Mouse (Mus musculus) gastrocnemius, adult 2 months (tissue): Measurements from ENCODE around the gene BC049715. TPM values are rescaled to one million over a fixed set of nuclear protein-coding genes. Genes with fewer than 3 reads are reported as not detected.

ENCODE experiments used
- DNase-seq: peaks from one replicate; pipeline ENCODE4 v3.0.0; 2022
- H3K27ac ChIP-seq: fragments of 200-600 bp; 2 replicates; pipeline ENCODE4 v1.8.1; 2022; ENCODE audit warnings: mild to moderate bottlenecking
- H3K4me3 ChIP-seq: fragments of 200-600 bp; 2 replicates; pipeline ENCODE4 v1.8.1; 2022; ENCODE audit warnings: mild to moderate bottlenecking, moderate library complexity
- CTCF ChIP-seq: fragments of 200-600 bp; IDR thresholded peaks from 2 replicates; pipeline ENCODE4 v1.8.1; 2022; ENCODE audit warnings: antibody characterized with exemption, mild to moderate bottlenecking, moderate library complexity
- intact Hi-C: fragments of 180-260 bp; cut with DNase I; formaldehyde crosslinking; loops from one replicate; pipeline ENCODE4 v1.15.1; 2025
- total RNA-seq, 2 experiments: library from RNA; stranded (reverse); gene quantifications; 2 replicates each; pipeline ENCODE4 v1.2.3; 2021

Gene BC049715
- total RNA-seq, 2 experiments from 2014 or later = 0.28 TPM; not detected in 1

DNA sequence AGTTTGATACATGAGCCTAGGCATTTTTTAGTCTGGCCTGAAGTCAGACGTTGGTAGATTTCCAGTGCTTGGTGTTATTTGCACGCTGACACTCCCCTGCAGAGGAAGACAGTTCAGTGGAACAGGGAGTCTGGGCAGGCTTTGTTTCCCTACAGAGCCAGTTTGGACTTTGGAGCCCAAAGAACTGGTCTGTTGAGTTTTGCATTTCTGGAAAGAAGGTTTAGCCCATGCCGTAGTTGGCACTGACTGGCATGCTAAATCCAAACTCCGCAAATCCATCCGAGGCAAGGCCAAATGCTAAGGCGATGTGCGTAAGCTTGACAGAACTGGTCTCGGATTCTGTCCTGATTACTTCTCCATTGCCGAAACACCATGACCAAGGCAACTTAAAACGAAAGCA is 16.2 kb upstream of the BC049715 start:
- no peak for DNase-seq
- Histone ChIP-seq H3K4me3 (no peak overlapping the region), H3K27ac (no peak overlapping the region)
- no peak for TF ChIP-seq CTCF
- intact Hi-C loops = no loop called here

DNA sequence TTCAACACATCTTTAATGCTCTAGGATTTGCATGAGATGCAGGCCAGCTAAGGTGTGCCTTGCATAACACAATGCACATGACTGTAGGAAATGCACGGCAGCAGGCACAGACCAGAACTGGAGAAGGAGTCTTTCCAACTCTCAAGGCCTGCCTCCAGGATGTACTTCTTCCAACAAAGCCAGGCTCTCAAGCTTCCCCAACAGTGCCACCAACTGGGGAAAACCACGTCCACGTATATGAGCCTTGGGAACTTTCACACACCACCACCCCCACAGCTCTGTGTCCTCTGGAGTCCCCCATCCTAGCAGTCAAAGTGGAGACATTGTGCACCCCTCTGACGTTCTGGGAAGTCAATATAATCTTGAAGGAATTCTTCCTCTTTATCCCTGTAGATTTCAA is 14.3 kb upstream of the BC049715 start:
- no peak overlapping the region for H3K4me3 ChIP-seq
- H3K27ac ChIP-seq = no peak overlapping the region
- intact Hi-C loops = no loop called here
- no peak; the same call in 1 of the 2 replicates for TF ChIP-seq CTCF
- no peak for DNase-seq

DNA sequence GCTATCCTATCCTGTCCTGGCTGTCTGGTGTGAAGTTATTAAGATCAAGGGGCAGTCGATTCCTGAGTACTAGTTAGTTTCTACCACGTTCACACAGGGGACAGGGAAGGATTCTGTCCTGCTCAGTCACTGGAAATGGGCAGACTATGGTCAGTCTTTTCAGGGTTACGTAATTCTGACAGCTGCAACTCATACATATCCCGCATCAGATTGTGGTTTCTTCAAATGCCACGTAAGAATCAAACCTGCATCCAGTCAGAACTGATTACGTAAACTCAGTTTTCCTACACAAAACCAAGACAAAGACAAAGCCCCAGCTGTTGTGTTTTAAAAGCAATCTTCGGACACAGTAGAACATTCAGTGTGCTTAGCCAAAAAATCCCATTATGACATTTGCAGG is 12.0 kb upstream of the BC049715 start:
- no peak for TF ChIP-seq CTCF
- DNase-seq = no peak
- intact Hi-C loops = no loop called here
- no peak overlapping the region for H3K27ac ChIP-seq
- H3K4me3 ChIP-seq = no peak overlapping the region

DNA sequence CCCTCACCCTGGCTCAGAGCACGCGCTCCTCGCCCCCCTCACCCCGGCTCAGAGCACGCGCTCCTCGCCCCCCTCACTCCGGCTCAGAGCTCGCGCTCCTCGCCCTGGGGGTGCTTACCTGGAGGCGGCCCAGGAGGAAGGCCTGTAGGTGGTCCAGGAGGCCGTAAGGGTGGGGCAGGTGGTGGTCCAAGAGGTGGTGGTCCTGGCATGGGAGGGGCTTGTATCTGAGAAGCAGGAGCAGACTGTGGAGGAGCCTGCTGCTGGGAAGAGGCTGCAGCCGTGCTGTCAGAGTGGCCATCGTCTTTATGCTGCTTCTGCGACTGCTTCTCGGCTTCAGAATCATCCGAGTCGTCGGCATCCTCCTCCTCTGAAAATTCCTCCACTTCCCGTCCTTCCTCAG is 10.6 kb upstream of the BC049715 start:
- no peak for DNase-seq
- Histone ChIP-seq H3K27ac (no peak overlapping the region), H3K4me3 (no peak overlapping the region)
- intact Hi-C loops = no loop called here
- TF ChIP-seq CTCF = no peak

DNA sequence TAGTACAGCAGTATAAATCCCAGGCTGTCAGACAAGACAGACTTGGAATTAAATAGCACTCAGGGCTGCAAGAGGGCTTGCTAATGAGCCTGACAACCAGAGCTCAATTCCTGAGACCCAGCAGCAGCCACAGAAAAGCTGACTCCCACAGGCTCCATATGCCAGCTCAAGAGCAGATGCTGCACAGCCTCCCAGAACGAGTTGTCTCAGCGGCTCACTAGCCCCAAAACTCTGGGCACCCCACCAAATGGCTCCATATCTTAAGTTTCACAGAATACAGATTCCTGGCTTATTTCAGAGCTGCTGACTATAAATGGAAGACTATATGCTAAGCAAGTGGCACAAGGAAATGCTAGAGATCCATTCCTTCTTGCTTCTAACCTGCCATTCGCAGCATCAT is 9.9 kb upstream of the BC049715 start:
- TF ChIP-seq CTCF = no peak
- Histone ChIP-seq H3K4me3 (no peak overlapping the region), H3K27ac (no peak overlapping the region)
- intact Hi-C loops = no loop called here
- no peak for DNase-seq

DNA sequence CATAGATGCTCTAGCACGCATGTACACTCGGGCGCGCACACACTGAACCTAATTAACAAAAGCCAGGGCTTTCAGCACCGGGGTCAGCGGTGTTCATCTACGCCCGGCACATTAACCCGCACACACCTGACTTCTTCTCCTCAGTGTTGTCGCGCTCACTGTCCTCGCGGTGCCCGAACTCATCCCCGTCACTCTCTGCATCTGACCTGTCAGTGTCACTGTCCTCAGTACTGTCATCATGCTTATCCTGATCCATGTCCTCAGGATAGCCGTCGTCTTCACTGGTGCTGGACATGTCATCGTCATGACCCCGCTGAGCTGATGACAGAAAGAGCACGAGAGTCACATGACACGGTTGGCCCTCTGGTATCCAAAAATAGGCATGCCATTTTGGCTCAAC is 7.0 kb upstream of the BC049715 start:
- intact Hi-C loops = no loop called here
- Histone ChIP-seq H3K4me3 (no peak overlapping the region), H3K27ac (no peak overlapping the region)
- DNase-seq = no peak
- no peak for TF ChIP-seq CTCF

DNA sequence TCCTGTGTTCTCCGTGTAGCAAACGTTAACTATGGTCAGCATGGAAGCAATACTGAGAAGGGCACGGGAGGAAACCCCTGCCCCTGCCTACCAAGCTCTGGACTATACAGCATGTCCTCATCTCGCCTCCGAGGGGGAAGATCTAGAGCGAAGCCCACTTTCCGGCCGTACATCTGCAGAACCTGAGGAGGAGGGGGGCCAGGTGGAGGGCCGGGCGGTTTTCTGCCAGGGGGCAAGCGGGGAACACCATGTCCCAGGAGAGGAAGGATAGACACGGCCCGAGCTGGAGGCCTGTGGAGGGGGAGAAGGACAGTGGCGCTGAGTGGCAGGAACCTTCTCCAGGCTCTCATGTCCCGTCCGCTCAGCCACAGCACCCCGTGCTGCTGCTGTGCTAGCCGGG is 6.3 kb upstream of the BC049715 start:
- no peak overlapping the region for H3K4me3 ChIP-seq
- intact Hi-C loops = no loop called here
- TF ChIP-seq CTCF = no peak
- no peak for DNase-seq
- H3K27ac ChIP-seq = no peak overlapping the region

DNA sequence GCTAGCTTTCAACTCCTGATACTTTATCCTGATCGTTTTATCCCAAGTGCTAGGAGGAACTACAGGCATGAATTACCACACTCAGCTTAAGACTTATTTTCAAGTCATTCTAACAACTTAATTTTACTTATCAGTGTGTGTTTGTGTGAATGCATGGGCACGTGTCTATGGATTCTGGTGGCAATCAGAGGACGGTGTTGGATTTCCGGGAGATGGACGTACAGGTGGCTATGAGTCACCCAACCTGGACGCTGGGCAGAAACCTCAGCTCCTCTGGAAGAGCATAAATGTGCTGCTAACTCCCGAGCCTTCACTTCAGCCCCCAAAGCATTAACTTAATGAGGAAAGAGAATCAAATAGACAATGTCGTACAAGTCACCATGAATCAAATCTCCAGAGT is 2.4 kb upstream of the BC049715 start:
- intact Hi-C loops = no loop called here
- DNase-seq = no peak
- no peak overlapping the region for H3K4me3 ChIP-seq

DNA sequence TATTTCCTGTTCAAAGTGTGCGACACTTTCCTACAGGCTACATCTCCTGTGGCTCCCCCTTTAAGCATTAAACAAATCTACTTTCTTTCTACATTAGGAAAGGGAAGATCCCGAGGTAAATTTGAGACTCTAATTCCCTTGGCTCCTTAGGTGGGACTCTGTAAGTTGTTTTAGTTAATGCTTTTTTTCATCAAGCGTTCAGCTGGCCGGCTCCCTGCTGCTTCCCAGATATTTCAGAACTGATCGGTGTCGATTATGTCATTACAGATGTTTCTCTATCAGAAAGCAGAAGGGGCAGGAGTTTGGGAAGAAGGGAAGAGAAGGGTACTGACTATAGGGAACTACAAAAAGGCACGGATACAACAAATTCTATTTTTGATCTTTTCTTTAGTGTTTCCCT is 310 bp upstream of the BC049715 start:
- no peak for TF ChIP-seq CTCF
- DNase-seq = no peak
- intact Hi-C loops = loop anchor here (1.0 kb wide), 1 partner anchor 23 kb away; the partner anchor contains the start of gene Hist4h4
- H3K27ac ChIP-seq = peak overlapping the region; percentile 97
- H3K4me3 ChIP-seq = peak overlapping the region; percentile 100

More for the DNA sequence above, 2.4 kb upstream of the BC049715 start:
- no peak for TF ChIP-seq CTCF
- no peak overlapping the region for H3K27ac ChIP-seq

DNA sequence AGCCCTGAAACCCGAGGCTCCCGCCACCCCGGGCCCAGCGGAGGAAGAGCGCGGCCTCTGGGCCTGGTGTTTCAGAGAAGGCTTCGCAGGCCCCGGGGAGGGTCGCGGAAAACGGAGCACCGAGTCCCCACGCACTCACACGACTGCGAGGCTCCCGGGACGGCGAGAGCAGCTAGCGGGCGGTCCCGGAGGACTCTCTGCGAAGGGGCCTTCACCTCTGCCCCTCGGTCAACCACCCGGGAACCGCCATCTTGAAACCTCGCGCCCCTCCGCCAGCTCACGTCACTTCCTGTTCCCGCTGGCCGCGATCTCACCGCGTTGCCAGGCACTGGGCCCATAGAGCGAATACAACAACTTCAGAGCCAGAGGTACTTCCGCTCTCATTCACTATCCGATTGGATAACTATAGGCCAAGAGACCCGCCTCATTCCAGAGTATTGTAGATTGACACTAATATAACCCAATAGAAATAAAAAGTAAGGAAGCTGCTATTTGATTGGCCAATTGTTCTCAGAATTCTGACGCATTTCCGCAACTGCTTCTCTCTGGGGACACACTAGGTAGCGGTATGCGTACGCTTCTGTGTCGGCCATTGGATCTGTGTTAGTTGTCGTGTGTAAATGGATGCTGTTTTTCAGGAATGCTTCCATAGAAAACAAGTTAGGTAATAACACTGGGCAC is 595 bp downstream of the BC049715 start, which contains the start of gene Wbp11:
Gene Wbp11 (minus strand): TSS at position 353 of the 681 bp plus-strand sequence.
- Histone ChIP-seq H3K4me3 (peak within 1 kb of the TSS; percentile 100), H3K27ac (peak within 1 kb of the TSS; percentile 97)
- intact Hi-C loops = loop anchor here (1.0 kb wide), 1 partner anchor 24 kb away; the partner anchor contains the start of gene Hist4h4
- DNase-seq = peak; percentile 97
- peak; percentile 26; the same call in 1 of the 2 replicates for TF ChIP-seq CTCF

DNA sequence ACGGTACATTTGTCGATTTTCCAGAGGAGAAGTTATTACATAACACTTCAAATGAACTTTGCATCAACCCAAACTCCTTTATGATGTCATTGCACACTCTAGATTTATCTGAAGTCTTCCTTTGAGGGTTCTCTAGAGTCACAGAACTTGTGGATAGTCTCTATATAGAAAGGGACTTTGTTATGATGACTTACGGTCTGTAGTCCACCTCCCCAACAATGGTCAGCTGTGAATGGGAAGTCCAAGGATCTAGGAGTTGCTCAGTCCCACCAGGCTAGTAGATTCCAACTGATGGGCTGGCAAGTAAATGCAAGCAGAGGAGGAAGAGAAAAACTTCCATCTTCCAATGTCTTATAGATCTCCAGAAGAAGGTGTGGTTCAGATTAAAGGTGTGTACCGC is 1.3 kb downstream of the BC049715 start:
- H3K27ac ChIP-seq = peak overlapping the region; percentile 97
- intact Hi-C loops = no loop called here
- peak overlapping the region; percentile 100 for H3K4me3 ChIP-seq
- TF ChIP-seq CTCF = no peak
- DNase-seq = no peak

DNA sequence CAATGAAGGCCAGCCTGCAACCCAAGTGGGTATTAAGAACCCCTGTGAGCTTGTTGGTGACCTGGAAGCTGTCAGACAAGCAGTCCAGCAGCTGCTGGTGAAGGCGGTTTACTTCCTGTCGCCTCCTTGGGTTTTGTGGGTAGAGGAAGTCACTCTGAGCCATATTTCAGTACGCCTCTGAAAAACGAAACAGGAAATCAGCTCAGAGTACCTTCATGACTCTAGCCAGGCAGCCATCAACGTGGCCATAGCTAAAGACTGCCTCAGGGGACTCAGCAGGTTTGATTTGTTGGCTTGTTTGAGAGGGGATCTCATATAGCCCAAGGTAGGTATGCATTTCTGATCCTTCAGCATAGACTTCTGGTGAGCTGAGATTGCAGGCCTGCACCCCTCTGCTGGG is 4.3 kb downstream of the BC049715 start:
- Histone ChIP-seq H3K4me3 (no peak overlapping the region), H3K27ac (no peak overlapping the region)
- no peak for TF ChIP-seq CTCF
- DNase-seq = no peak
- intact Hi-C loops = no loop called here

DNA sequence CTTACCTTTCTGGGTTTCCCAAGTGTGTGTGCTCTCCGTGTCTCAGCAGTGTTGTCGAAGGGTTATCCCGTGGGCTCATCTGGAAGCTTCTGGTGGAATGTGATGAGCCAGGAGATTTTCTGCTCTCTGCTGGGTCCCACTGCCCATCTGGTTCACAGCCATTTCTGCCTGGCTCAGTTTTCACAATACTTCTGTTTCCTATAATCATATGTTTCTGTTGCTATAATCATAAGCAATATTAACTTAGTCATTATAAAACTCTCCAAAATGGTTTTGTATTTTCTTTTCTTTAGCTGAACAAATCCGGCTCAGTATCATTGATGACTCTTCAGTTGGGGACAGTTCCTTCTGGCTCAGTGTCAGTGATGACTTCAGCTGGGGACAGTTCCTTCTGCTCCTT is 7.9 kb downstream of the BC049715 start, which contains the start of gene Smco3:
Gene Smco3 (minus strand): TSS at position 101 of the 400 bp plus-strand sequence.
- no peak for DNase-seq
- no peak for TF ChIP-seq CTCF
- intact Hi-C loops = no loop called here
- Histone ChIP-seq H3K4me3 (no peak within 1 kb of the TSS), H3K27ac (no peak within 1 kb of the TSS)

DNA sequence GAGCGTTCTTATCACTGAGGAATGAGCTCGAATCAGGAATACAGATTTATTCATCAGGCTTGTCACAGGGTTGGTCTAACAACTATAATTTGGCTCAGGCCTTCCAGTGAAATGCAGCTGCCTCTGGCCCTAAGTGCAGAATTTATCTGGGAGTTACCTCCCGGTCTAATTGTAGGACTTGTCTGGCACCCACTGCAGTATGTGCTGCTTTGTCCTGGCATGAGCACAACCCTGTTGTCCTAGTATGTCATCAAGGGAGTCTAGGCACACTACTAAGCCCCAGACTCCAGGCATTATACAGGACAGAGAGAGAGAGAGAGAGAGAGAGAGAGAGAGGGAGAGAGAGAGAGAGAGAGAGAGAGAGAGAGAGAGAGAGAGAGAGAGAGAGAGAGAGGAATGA is 9.9 kb downstream of the BC049715 start:
- DNase-seq = no peak
- intact Hi-C loops = no loop called here
- H3K4me3 ChIP-seq = no peak overlapping the region
- H3K27ac ChIP-seq = no peak overlapping the region
- no peak for TF ChIP-seq CTCF
